Mouse (Mus musculus) spleen, postnatal 4 days (tissue): ENCODE data around the gene Irf2bp2.

Experiments used
- DNase-seq, 2 experiments: peaks; one replicate each; pipeline ENCODE4 v3.0.0; 2022; ENCODE audit warnings: low spot score in 2 of 2

Gene Irf2bp2

DNA sequence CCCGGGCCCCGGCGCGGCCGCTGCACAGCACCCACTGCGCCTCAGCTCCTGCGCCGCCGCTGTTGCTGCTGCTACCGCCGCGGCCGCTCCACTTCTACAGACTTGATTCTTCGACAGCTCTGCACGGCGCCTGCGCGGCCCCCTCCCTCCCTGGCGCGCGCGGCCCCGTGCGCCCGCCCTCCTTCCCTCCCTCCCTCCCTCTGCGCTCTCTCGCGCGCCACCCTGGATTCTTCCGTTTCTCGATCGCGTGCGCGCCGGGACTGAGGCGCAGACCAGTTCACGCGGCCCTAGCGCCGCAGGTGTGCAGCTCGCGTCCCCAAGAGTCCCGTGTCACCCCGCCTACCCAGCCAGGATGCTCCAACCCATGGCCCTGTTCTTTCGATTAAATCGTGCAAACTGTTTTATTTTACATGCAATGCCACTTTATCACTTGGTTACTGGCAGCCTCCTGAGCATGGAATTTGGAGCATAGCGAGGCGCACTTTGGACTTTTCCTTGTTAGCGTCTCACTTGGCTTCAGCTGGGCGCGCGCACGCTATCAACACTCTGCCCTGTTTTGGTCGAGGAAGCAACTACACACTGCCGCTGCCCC is at the start of gene Irf2bp2:
Irf2bp2 (minus strand) TSS at position 98 of the 592 bp plus-strand sequence.
- DNase-seq: peak; percentile 86 to 92

DNA sequence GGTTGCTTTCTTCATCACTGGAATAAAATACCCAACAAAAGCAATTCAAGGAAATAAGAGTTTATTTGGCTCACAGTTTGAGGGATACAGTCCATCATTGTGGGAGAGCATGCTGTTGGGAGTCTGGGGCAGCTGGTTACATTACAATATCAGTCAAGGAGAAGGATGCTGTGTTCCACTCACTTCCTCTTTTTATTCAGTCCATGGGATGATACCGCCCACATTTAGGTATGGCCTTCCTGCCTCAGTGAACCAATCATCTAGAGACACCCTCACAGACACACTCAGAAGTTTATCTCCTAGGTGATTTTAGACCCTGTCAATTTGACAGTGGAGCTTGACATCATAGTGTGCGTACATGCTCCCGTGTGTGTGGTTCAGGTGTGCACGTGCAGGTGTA is 48.9 kb upstream of the Irf2bp2 start:
- no peak for DNase-seq

DNA sequence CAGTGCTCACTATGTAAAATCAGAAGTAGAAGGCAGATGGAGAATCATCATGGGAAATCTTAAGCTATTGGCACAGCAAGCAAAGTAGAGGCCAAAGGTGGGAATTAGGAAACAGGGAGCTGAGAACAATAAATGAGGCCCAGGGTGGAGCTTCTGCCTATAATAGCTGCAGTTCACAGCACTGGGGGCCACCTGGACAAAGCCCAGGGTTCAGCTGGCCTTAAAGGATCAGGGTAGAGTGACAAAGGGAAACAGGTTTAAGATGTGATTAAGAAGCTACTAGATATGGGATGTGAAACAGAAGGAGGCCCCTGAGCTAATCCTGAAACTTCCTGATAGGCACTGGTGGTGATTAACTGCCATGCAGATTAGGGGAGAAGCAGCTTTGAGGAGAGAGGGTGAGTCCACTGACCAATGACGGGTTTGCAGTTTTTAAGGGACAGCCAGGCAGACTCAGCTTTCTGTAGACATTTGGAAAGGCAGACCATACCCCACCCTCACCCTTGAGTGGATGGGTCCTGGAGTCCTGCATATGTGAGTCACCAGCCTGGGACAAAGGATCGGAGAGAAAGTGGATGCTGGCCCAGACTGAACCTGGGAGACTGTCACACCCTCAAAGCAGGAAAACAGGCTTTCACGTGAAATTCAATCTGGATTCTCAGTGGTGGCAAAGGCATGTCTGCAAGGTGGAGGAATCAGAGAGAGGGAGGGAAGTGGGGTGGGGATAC is 47.9 kb upstream of the Irf2bp2 start:
- no peak for DNase-seq

DNA sequence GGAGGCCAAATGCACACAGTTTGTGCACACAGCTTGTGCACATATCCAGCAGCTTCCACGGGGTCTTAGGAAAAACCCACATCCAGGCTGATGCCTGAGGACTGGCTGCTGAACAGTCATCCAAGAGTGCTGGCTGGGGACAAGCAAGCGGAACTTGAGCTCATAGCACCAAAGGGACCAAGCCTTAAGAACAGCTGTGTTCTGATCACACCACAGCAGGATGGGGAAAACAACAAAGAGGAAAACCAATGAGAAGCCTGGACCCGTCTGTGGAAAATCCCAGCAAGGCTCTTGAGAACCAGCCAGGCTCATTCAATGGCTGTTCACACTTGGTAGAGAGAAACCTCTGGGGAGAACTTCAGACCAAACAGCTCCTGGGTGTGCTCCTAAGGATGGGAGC is 45.4 kb upstream of the Irf2bp2 start:
- no peak for DNase-seq

DNA sequence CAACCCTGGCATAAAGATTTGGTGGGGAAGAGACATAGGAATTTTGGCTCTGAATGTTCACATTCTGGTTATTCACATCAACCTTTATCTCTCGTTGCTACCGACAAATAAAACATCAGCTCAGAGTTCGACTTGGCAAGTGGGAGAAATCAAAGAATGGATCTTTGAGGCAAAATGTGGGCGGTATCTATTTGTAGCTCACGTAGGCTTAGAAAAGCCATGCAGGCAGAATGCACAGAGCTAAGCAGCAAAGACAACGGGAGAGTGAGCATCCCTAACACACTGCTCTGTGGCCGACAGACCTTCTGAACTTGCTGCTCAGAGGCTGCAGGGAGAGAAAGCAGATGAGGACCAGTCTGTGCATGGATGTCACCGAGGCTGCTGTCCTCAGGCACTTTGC is 44.2 kb upstream of the Irf2bp2 start:
- DNase-seq: no peak

DNA sequence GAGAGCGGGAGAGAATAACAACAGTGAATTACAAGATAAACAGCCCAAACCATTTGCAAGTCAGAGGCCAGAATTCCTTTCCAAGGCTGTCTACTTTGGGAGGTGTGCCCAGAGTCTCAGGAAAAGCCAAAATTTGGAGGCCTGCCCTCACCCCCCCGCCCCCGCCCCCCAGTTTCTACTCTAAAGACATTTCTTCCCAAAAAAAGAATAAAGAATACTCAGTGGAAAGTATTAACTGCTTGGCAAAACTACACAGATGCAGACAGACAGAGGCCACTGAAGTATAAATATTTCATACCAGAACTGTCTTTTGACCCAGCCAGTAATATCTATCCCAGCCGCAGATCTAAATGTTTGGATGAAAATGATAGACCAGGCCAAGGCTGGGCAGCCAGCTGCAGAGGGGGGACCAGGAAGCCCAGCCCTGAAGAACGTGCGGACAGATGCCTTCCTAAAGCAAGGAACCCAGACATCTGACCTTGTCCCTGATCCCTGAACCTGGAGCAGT is 40.8 kb upstream of the Irf2bp2 start:
- DNase-seq: no peak

DNA sequence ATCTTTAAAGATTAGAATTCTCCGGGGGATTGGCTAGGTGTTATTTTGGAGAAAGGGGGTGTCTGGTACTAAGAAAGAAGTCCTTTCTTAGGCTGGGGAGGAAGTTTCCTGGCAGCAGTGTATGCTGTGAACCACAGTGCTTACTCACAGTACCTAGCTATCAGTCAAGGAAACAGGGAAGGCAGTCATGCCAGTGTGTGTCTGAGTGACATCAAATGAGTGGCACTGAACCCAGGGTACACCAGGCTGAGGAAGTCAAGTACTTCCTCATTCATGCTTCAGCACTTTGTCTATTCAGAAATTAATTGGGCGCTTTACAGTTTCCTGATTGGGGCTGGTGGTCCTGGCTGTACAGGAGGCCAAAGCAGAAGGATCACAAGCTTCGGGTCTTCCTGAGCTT is 34.8 kb upstream of the Irf2bp2 start:
- DNase-seq: no peak

DNA sequence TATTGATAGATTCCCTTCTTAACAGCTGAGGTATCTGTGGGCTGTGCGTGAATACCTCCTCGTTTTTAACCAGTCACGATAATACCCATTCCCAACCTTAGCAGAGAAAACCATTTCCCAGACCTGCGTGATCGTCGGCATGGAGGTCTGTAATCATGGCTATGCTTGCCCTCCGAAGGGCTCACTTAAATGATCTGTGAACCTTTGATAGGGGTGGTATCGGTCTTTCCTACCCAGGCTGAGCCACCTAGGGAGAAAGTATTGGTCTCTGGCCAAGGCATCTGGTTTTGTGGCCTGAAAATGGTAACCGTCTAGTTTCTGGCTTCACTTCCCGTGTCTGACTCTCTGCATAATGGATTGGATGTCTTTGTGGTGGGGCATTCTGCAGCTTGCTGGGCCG is 32.6 kb upstream of the Irf2bp2 start:
- no peak for DNase-seq

DNA sequence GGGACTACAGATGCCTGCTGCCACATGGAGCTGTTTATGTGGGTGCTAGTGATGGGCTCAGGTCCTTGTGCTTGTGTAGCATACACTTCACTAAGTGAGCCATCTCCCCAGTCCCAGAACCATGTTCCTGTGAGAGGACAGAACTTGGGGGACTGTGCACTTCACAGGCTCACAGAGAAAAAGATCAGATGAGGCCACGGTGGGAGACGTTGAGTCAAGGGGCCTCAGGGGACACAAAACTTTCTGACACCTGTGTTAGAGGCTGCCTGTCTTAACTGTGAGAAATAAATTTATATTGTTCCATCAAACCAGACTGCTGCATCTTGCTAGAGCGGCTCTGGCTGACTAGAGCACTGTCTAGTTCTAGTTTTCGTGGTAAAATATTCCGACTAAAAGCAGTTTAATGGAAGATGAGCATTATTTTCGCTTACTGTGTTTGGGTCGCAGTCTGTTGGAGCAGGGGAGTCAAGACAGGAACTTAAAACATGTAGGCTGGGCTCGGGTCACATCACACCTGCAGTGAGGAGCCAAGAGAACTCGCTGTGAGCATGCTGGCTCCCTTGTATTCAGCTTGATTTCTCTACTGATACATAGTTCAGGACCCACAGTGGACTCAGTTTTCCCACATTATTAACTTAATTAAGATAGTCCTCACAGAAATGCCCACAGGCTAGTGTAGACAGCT is 28.5 kb upstream of the Irf2bp2 start:
- DNase-seq: no peak

DNA sequence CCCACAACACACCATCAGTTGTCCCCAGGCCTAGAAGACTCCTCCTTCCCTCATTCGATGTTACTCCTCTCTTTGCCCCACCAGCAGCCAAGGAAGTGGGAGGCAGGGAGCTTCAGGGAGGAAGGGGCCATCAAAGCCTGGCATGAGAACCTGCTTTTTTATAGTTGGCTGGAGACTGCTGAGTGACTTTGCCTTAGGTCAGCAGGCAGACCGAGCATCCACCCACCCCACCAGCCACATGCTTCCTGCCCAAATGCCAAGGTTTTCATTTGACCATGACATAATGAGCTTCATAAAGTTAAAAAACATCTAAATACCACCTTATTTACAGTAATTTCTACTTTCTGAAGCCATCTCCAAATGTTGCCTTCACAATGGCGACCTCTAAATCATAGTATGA is 26.9 kb upstream of the Irf2bp2 start:
- DNase-seq: no peak

DNA sequence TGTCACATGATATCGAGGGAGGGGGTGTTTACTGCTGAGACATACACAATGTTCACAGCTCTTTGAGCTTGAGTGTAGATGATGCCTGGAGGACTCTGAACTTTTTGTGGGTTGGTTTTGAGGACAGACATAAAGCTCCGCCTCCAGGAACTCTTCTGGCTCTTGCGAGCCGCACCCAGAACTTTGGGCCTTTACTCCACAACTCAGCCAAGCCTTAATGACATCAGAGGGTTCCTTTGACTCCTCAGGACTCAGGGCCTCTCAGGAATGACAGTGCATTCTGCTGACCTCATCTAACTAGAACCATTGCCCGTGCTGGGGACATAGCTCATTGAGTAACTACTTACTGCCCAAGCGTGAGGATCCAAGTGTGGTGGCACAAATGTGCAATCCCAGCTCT is 25.7 kb upstream of the Irf2bp2 start:
- no peak for DNase-seq

DNA sequence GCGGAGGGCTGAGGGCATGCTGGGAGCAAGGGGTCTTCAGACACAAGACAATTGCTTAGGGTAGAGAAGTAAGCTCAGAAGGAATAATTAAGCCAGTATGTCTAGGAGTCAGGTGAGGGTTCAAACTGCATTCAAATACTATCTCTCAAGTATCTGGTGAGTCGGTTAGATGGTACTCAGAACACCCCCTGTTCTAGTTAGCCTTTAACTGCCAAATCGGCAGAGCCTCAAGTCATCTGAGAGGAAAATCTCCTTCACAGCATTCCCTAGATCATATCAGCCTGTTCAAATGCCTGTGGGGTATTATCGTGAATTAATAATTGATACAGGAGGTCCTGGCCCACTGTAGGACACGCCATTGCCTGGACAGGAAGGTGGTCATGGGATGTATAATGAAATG is 23.9 kb upstream of the Irf2bp2 start:
- DNase-seq: no peak

DNA sequence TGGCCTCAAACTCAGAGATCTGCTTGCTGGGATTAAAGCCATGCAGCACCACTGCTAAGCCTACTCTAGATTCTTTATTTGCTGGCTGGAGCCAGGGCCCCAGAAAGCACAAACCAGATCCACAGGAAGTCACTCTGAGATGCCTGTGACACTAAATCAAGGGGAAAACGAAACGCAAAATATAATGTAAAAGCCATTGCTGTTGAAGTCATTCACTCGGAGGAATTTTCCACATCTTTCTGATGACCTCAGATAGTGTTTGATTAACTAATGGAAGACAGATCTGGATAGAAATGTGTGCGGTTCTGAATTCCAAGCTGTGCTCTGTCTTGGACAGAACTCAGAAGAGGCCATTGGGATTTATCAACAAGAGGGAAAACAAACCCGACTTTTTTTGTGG is 22.9 kb upstream of the Irf2bp2 start:
- DNase-seq: no peak

DNA sequence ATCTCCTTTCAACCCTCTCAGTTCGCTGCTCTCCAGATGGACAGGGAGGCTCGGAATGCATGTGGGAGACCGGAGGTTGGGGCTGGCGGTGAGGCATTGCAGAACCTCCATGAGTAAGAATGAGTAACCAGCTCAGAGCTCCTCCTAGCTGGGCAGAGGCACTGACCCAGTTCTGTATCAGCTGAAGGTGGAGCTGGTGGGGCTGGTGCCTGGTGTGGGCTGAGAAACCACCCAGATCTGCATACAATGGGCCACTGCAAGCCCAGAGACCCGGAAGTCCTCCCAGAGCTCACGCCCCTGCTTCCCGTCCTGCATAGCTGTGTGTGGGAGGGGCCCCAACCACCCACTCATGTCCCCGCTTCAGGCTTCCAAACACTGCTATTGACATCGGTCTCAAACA is 22.0 kb upstream of the Irf2bp2 start:
- DNase-seq: no peak

DNA sequence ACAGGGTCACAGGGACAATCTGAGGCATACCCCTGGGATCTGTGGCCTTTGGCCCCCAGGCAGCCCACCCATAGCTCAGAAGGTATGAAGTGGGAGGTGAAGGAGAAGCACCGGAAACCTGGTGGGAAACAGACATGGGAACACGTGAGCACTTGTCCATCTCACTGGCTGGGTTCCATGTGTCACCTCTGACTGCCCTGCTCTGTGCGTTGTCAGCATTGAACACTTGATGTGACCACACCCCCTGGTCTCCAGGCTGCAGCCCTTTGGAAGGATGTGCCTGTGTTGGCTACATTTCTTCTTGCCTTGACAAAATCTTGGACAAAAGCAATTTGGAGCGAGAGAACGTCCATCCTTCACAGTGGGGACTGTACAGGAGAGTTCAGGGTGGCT is 20.9 kb upstream of the Irf2bp2 start:
- DNase-seq: no peak

DNA sequence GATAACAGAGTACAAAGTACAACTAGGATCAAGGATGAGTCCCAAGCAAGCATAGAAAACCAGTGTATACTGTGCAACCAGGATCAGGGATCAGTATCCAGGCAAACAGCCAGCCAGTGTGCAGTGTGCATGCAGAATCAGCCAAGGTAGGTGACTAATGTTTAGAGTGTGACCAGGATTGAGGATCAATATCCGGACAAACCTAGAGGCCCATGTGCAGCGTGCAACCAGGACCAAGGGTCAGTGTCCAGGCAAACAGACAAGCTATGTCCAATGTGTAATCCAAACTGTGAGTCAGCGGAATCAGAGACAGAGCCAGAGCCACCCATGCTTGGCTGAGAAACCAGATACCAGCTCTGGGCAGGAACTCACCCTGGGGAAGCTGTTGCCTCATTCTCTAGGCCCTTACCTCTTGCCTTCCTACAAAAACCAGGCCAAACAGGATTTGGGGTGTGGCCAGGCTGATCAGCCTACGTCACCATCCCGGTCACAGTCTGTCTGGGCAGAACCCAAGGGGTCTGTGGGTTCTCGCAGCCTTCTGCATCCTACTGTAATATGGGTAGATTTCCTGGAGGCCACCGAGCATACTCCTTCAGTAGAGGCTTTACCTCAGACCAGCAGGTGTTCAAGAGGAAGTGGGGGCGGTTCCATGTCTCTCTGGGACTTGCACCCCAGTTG is 20.4 kb upstream of the Irf2bp2 start:
- DNase-seq: no peak

DNA sequence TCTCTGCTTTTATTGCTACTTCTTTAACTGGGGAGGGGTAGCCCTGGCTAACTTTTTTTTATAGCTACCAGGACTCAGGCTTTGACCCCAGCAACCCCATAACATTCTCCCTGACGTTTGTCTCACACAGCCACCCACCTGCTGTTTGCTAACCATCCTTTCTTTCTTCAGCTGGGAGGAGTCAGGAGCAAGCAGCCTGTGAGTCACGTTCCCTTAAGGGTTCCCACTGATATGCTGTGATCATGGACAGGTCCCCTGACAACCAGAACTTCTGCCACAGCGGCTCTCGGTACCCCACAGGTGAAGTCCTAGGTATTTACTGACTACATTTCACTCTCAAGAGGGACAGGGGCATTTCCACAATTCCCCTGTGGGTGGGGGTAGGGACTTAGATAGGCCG is 19.4 kb upstream of the Irf2bp2 start:
- DNase-seq: peak in 1 of 2 experiments; percentile 50

DNA sequence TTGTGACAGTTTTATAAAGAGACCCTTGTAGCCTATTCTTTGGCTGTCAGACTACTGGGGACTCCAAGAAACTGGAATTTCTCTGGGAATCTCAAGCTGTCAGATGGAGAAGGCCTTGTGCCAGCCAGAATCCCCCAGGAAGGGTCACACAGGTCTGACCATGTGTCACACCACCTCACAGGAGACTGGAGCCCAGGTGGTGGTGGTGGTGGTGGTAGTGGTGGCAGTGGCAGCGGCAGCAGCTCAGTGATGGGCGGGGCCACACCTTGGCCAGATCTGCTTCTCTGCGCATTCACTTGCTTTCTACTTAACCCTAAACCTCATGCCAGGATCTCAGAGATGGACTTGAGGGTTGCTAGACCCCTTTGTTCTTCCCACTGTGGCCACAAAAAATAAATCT is 19.0 kb upstream of the Irf2bp2 start:
- DNase-seq: peak in 1 of 2 experiments; percentile 60

DNA sequence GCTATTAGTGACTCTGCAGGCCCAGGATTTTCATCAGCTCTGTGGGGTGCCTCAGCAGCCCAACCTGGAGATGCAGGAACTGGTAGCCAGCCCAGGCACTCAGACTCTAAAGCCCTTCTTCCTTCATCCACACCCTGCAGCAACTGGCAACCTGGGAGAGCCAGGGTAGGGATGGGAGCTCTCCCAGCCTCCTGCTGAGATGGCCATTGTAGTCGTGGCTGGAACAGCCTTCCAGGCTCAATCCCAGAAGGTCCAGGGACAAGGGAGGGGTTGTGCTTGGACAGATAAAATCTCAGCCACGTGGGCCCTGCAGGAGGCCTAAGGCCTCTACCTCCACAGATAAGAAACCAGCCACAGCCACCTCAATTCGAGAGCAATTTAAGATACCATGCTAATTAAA is 16.9 kb upstream of the Irf2bp2 start:
- no peak for DNase-seq

DNA sequence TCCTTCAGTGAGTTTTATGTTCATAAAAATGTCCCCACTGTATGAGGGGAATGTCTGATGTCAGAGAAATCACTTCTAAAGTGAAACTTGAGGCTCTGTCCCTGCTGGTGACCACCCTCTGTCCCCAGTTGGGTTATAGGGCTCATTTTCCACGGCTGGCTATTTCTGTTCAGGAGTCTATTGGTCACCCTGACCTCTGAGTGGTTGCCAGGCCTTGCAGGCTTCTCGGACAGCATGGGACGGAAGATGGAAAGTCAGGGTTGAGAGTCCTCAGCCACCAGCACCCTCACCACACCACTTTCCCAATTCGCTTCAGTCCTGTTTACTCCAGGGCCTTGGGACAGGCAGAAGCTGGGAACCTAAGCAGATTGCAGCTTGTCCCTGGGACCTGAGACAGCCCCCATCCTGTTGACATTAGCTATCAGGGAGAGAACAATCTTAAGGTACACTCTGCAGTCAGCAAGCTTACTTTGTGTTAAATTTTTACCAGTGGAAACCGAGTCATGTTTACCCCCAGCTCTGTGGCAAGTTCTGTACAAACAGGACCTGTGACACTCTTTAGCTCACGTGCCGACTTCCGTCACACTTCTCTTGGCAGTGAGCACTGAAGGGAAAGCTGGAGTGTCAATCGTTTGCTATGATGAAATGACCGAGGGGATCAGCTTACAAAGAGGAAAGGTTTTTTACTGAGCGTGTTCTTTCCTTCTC is 15.9 kb upstream of the Irf2bp2 start:
- DNase-seq: no peak

DNA sequence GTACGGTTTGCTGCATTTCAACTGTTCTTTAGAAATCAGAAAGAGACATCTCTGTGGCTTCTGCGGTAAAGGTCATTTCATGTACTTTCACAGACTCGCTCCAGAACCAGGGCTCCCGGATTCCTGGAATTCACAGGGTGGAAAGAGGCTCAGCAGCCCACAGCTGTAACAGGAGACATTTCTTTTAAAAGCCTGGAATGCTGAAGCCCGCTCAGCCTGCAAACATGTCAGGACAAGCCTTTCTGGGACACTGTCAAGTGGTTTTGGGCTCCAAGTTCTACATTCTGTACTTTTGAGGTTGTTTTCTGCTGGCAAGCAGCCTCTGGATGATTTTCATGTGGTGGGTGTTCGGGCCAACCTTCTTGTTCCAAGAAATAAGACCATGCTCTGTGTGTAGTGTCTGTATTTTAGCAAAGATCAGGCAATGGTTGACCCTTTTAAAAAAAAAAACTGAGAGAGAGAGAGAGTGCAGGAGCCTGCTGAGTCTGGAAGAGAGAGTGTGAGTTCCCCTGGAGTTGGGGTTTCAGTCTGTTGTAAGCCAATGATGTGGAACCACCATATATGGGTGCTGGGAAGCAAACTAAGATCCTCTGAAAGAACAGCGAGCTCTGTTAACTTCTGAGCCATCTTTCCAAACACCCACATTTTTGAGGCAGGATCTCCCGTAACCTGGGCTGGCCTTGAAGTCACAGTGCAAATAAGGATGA is 9.6 kb upstream of the Irf2bp2 start:
- DNase-seq: no peak
